Mouse (Mus musculus): ENCODE results near the gene Pawr. TPM values are rescaled to one million over a fixed set of nuclear protein-coding genes. Genes with fewer than 3 reads are reported as not detected.

Pawr gene
- total and polyA plus RNA-seq, 2 experiments from 2014 or later, result 2.3 to 5.1 TPM

DNA sequence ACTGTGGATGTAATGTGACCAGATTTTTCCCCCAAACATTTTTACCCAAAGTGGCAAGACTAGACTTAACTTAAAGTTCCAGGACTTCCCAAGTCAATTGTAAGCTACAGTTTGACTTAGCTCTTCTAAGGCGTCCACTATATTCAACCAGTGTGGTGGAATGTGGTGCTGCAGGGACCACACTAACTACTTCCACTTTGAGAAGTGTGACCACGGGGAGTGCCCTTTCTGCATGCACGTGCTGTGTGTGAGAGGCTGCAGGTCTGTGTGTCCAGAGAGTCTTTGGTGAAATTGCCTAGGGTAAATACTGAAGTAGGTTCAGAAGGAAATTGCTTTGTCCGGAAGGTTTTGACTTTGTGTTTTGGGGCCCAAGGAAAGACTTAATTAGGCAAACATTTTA, 44.4 kb downstream of the Pawr start:
- no peak for TF ChIP-seq CTCF (IDR thresholded peaks at IDR 0.05)
- Histone ChIP-seq H3K36me3 (ENCODE audit: insufficient read depth, low read length) (no peaks in the 10 kb centered on the region), H3K27ac (ENCODE audit: low read depth, low read length) (no peak overlapping the region), H3K4me1 (ENCODE audit: insufficient read depth, low read length) (no peaks in the 10 kb centered on the region), H3K4me2 (ENCODE audit: low read depth, low read length, poor library complexity, severe bottlenecking) (no peak overlapping the region), H3K9ac (replicated peaks; ENCODE audit: low read length, poor library complexity, severe bottlenecking) (no peak overlapping the region), H3K4me3 (ENCODE audit: low read depth, low read length) (no peak overlapping the region), H3K9me3 (ENCODE audit: low read length) (no peaks in the 10 kb centered on the region), H3K27me3 (ENCODE audit: insufficient read depth, low read length) (no peaks in the 10 kb centered on the region)
- ATAC-seq (ENCODE audit: low FRiP score) (no peak), DNase-seq (ENCODE audit: low spot score) (no peak)
- 95% methylated on average over 4 of the region's 4 CpGs for WGBS

DNA sequence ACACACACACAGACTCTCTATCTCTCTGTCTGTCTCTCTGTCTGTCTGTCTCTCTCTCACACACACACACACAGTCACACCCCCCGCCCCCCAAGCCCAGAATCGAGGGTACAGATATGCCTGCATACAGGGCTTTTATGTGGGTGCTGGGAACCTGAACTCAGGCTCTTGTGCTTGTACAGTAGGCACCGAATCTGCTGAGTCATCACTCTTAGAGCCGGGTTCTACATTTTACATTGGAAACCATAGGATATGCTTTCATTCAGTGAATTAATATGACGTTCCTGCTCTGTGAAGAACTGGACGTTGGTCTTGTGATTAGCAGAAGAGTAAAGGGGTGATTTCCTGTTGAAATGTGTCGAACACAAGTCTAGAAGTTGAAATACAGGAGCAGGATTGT, 45.4 kb downstream of the Pawr start:
- no peak overlapping the region for H3K4me3 ChIP-seq (ENCODE audit: low read depth, low read length)
- no peak for TF ChIP-seq CTCF (IDR thresholded peaks at IDR 0.05)
- no peaks in the 10 kb centered on the region for H3K36me3 ChIP-seq (ENCODE audit: insufficient read depth, low read length)
- no peaks in the 10 kb centered on the region for H3K27me3 ChIP-seq (ENCODE audit: insufficient read depth, low read length)
- ATAC-seq (ENCODE audit: low FRiP score), result no peak
- no peaks in the 10 kb centered on the region for H3K9me3 ChIP-seq (ENCODE audit: low read length)
- H3K4me2 ChIP-seq (ENCODE audit: low read depth, low read length, poor library complexity, severe bottlenecking), result no peak overlapping the region
- no peaks in the 10 kb centered on the region for H3K4me1 ChIP-seq (ENCODE audit: insufficient read depth, low read length)
- 95% methylated on average over 7 of the region's 7 CpGs for WGBS
- no peak overlapping the region for H3K27ac ChIP-seq (ENCODE audit: low read depth, low read length)
- no peak overlapping the region for H3K9ac ChIP-seq (replicated peaks; ENCODE audit: low read length, poor library complexity, severe bottlenecking)
- no peak for DNase-seq (ENCODE audit: low spot score)

DNA sequence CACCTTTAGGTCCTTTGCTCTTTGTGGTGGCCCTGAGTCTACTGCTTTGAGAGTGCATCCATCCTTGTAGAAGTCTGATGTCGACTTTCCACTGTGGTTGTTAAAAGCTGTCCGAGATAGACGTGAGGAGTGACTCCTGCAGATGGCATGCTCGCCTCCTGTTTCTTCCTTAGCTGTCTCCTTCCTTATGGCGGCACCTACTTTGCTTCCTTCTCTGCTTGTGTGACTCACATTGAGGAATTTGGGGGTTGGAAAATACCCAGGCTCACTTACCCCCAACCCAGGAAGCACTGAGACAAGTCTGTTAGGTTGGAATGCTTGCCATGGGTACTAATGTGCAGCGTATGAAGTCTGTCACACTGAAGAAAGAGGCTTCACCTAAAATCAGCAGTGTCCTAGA, 46.1 kb downstream of the Pawr start:
- Histone ChIP-seq H3K9ac (replicated peaks; ENCODE audit: low read length, poor library complexity, severe bottlenecking) (no peak overlapping the region), H3K27ac (ENCODE audit: low read depth, low read length) (no peak overlapping the region), H3K4me2 (ENCODE audit: low read depth, low read length, poor library complexity, severe bottlenecking) (no peak overlapping the region), H3K27me3 (ENCODE audit: insufficient read depth, low read length) (no peaks in the 10 kb centered on the region), H3K36me3 (ENCODE audit: insufficient read depth, low read length) (no peaks in the 10 kb centered on the region), H3K4me3 (ENCODE audit: low read depth, low read length) (no peak overlapping the region), H3K9me3 (ENCODE audit: low read length) (no peaks in the 10 kb centered on the region), H3K4me1 (ENCODE audit: insufficient read depth, low read length) (no peaks in the 10 kb centered on the region)
- ATAC-seq (ENCODE audit: low FRiP score), result no peak
- DNase-seq (ENCODE audit: low spot score), result no peak
- TF ChIP-seq CTCF (IDR thresholded peaks at IDR 0.05), result no peak
- WGBS, result 90% methylated on average over 6 of the region's 6 CpGs

DNA sequence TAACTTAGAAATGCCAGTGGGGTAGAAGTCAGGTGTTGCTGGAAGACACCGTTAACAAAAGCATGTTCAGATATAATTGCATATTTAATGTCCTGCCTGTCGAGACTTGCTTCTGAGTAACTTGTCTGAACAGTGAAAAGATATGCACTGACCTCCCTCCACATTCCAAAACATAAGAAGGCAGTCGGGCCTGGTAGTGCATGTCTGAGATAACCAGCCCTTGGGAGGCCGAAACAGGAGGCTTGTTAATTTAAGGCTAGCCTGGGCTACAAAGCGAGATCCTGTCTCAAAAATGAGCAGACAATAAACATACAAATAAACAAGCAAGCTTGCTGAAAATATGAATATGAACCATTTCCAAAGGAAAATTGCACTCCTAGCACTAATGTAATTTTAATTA, 46.6 kb downstream of the Pawr start:
- ATAC-seq (ENCODE audit: low FRiP score) (no peak), DNase-seq (ENCODE audit: low spot score) (no peak)
- Histone ChIP-seq H3K9me3 (ENCODE audit: low read length) (no peaks in the 10 kb centered on the region), H3K4me1 (ENCODE audit: insufficient read depth, low read length) (no peaks in the 10 kb centered on the region), H3K27me3 (ENCODE audit: insufficient read depth, low read length) (no peaks in the 10 kb centered on the region), H3K36me3 (ENCODE audit: insufficient read depth, low read length) (no peaks in the 10 kb centered on the region), H3K4me2 (ENCODE audit: low read depth, low read length, poor library complexity, severe bottlenecking) (no peak overlapping the region), H3K27ac (ENCODE audit: low read depth, low read length) (no peak overlapping the region), H3K4me3 (ENCODE audit: low read depth, low read length) (no peak overlapping the region), H3K9ac (replicated peaks; ENCODE audit: low read length, poor library complexity, severe bottlenecking) (no peak overlapping the region)
- WGBS, result 84% methylated on average over 5 of the region's 5 CpGs
- TF ChIP-seq CTCF (IDR thresholded peaks at IDR 0.05), result no peak

DNA sequence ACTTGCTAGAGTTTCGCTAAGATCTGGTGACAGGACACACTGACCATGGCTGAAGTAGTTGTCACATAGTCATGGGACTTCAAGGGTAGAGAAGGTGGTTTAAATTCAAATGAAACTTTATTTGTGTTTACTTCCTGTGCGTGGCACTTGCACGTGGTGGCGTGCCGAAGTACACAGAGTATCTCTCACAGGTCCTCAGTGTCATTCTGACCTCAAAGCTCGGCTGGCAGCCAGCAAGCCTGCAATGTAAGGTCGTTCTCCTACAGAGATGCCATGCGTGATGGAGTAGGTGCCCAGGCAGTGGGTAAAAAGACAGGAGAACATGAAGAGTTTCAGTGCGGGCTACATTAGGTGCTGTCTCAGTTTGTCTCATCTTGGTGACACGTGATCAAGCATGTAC, 48.8 kb downstream of the Pawr start:
- H3K36me3 ChIP-seq (ENCODE audit: insufficient read depth, low read length), result no peaks in the 10 kb centered on the region
- H3K9me3 ChIP-seq (ENCODE audit: low read length), result no peaks in the 10 kb centered on the region
- H3K4me1 ChIP-seq (ENCODE audit: insufficient read depth, low read length), result no peaks in the 10 kb centered on the region
- no peak for ATAC-seq (ENCODE audit: low FRiP score)
- no peaks in the 10 kb centered on the region for H3K27me3 ChIP-seq (ENCODE audit: insufficient read depth, low read length)
- TF ChIP-seq CTCF (IDR thresholded peaks at IDR 0.05), result no peak
- no peak for DNase-seq (ENCODE audit: low spot score)
- no peak overlapping the region for H3K4me2 ChIP-seq (ENCODE audit: low read depth, low read length, poor library complexity, severe bottlenecking)
- WGBS, result 94% methylated on average over 10 of the region's 10 CpGs
- no peak overlapping the region for H3K9ac ChIP-seq (replicated peaks; ENCODE audit: low read length, poor library complexity, severe bottlenecking)
- no peak overlapping the region for H3K27ac ChIP-seq (ENCODE audit: low read depth, low read length)
- no peak overlapping the region for H3K4me3 ChIP-seq (ENCODE audit: low read depth, low read length)

DNA sequence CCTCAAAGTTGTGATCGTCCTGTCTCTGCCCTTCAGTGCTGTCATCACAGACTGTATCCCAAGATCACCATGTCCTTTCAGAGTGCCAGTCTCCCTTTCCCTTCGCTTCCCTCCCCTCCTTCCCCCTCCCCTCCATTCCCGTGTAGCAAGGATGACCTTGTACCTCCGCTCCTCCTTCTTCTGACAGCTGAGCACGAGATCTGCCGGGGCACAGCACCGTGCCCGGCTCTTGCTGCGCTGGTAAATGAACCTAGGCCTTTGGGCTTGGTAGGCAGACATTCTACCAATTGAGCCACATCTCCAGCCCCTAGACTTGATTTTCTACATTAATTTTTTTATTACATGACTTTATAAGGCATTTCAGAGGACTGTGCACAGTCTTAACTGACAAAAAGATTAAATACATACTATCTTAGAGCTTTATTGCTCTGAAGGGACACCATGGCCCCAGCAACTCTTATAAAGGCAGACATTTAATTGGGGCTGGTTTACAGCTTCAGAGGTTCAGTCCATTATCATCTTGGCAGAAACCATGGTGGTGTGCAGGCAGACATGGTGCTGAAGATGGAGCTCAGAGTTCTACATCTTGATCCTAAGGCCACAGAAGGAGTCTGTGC, 52.3 kb downstream of the Pawr start:
- Histone ChIP-seq H3K4me2 (ENCODE audit: low read depth, low read length, poor library complexity, severe bottlenecking) (no peak overlapping the region), H3K4me1 (ENCODE audit: insufficient read depth, low read length) (no peaks in the 10 kb centered on the region), H3K9me3 (ENCODE audit: low read length) (no peaks in the 10 kb centered on the region), H3K27ac (ENCODE audit: low read depth, low read length) (no peak overlapping the region), H3K9ac (replicated peaks; ENCODE audit: low read length, poor library complexity, severe bottlenecking) (no peak overlapping the region), H3K4me3 (ENCODE audit: low read depth, low read length) (no peak overlapping the region), H3K36me3 (ENCODE audit: insufficient read depth, low read length) (no peaks in the 10 kb centered on the region), H3K27me3 (ENCODE audit: insufficient read depth, low read length) (no peaks in the 10 kb centered on the region)
- ATAC-seq (ENCODE audit: low FRiP score), result no peak
- no peak for DNase-seq (ENCODE audit: low spot score)
- TF ChIP-seq CTCF (IDR thresholded peaks at IDR 0.05), result no peak
- 92% methylated on average over 9 of the region's 9 CpGs for WGBS

All from midbrain, postnatal 0 days (tissue).